22 mouse cellular contexts compared by ENCODE assay signal in genomic region chr12:37344225-37344624, GRCm38 (mm10).
DNase-seq lines count a peak whose midpoint lies in the region; ATAC-seq lines count a peak whose summit lies in the region.
"Had no signal": no experiment of that assay in that cellular context is flagged by ENCODE, and none has a peak within 500 bp of the region (broad histone marks: within the 10 kb centered on the region; RNA-seq: fewer than 3 reads in every experiment).

No protein-coding gene starts in this region.

- no peaks in the 10 kb centered on the region for H3K36me3 ChIP-seq in embryonic facial prominence, embryonic 14.5 days (ENCODE audit: control insufficient read depth, insufficient read depth, low read length)
- H3K36me3 ChIP-seq in embryonic facial prominence, embryonic 10.5 days (replicated peaks): no peaks in the 10 kb centered on the region
- H3K36me3 ChIP-seq in kidney, embryonic 15.5 days: no peaks in the 10 kb centered on the region
- H3K36me3 ChIP-seq in midbrain, embryonic 14.5 days (ENCODE audit: control insufficient read depth, insufficient read depth, low read length): no peaks in the 10 kb centered on the region
- H3K36me3 ChIP-seq in midbrain, embryonic 13.5 days: no peaks in the 10 kb centered on the region
- H3K36me3 ChIP-seq: heart, embryonic 13.5 days; limb, embryonic 15.5 days; lung, embryonic 15.5 days had no signal

- ATAC-seq in embryonic facial prominence, embryonic 14.5 days (ENCODE audit: low read depth): no peak
- no peak for ATAC-seq in kidney, embryonic 15.5 days (replicated peaks; ENCODE audit: low FRiP score)
- no peak for ATAC-seq in midbrain, embryonic 14.5 days (ENCODE audit: low FRiP score, low TSS enrichment)
- ATAC-seq in midbrain, embryonic 13.5 days: no peak

- H3K27me3 ChIP-seq in embryonic facial prominence, embryonic 14.5 days (replicated peaks; ENCODE audit: control insufficient read depth, insufficient read depth, low read length): no peaks in the 10 kb centered on the region
- H3K27me3 ChIP-seq in embryonic facial prominence, embryonic 10.5 days (replicated peaks; ENCODE audit: low read depth, poor library complexity, severe bottlenecking): no peaks in the 10 kb centered on the region
- no peaks in the 10 kb centered on the region for H3K27me3 ChIP-seq in kidney, embryonic 15.5 days
- no peaks in the 10 kb centered on the region for H3K27me3 ChIP-seq in midbrain, embryonic 14.5 days (ENCODE audit: control insufficient read depth, insufficient read depth, low read length)
- no peaks in the 10 kb centered on the region for H3K27me3 ChIP-seq in midbrain, embryonic 13.5 days
- H3K27me3 ChIP-seq: heart, embryonic 13.5 days; limb, embryonic 15.5 days; lung, embryonic 15.5 days had no signal

- no peak overlapping the region for H3K9ac ChIP-seq in embryonic facial prominence, embryonic 14.5 days (ENCODE audit: low read depth, low read length)
- no peak overlapping the region for H3K9ac ChIP-seq in kidney, embryonic 15.5 days
- no peak overlapping the region for H3K9ac ChIP-seq in midbrain, embryonic 14.5 days (replicated peaks; ENCODE audit: low read length)
- H3K9ac ChIP-seq in midbrain, embryonic 13.5 days (replicated peaks): no peak overlapping the region
- H3K9ac ChIP-seq: heart, embryonic 13.5 days; limb, embryonic 15.5 days; liver, embryonic 14.5 days; lung, embryonic 15.5 days had no signal

- DNase-seq in embryonic facial prominence, embryonic 14.5 days (ENCODE audit: low spot score): peak; percentile 64
- DNase-seq in embryonic facial prominence, embryonic 10.5 days (ENCODE audit: low spot score): no peak
- peak; percentile 33 for DNase-seq in kidney, adult 11 months
- DNase-seq in midbrain, embryonic 14.5 days: peak; percentile 11
- no peak for DNase-seq in c-Kit-positive CD71-positive TER-119-positive erythroid progenitor cells, embryonic 14.5 days (ENCODE audit: low spot score)
- no peak for DNase-seq in natural killer cell, adult 2 months (ENCODE audit: low spot score in 2 of 2)
- DNase-seq: adrenal gland, postnatal 10 days; cerebellum, adult 9-10 months; gastrocnemius, postnatal 25 days; heart, adult 2 months; heart, postnatal 14 days; right cerebral cortex, postnatal 14 days; thymus, adult 2 months; thymus, postnatal 4 days had no signal

- H3K4me2 ChIP-seq in embryonic facial prominence, embryonic 14.5 days (ENCODE audit: low read depth, low read length): no peak overlapping the region
- H3K4me2 ChIP-seq in kidney, embryonic 15.5 days: no peak overlapping the region
- H3K4me2 ChIP-seq in midbrain, embryonic 14.5 days (ENCODE audit: low read length): no peak overlapping the region
- no peak overlapping the region for H3K4me2 ChIP-seq in midbrain, embryonic 13.5 days (replicated peaks)
- H3K4me2 ChIP-seq: heart, embryonic 13.5 days; limb, embryonic 15.5 days; lung, embryonic 15.5 days; midbrain, embryonic 11.5 days had no signal

- 47% methylated on average over 5 of the region's 5 CpGs for WGBS in embryonic facial prominence, embryonic 14.5 days
- 72% methylated on average over 5 of the region's 5 CpGs for WGBS in embryonic facial prominence, embryonic 10.5 days
- WGBS in kidney, embryonic 15.5 days: 50% methylated on average over 5 of the region's 5 CpGs
- WGBS in midbrain, embryonic 14.5 days: 79% methylated on average over 5 of the region's 5 CpGs
- 80% methylated on average over 5 of the region's 5 CpGs for WGBS in midbrain, embryonic 13.5 days

- H3K4me3 ChIP-seq in embryonic facial prominence, embryonic 14.5 days (ENCODE audit: low read depth, low read length): no peak overlapping the region
- H3K4me3 ChIP-seq in embryonic facial prominence, embryonic 10.5 days: no peak overlapping the region
- no peak overlapping the region for H3K4me3 ChIP-seq in kidney, embryonic 15.5 days (replicated peaks)
- H3K4me3 ChIP-seq in midbrain, embryonic 14.5 days (replicated peaks; ENCODE audit: low read depth, low read length): no peak overlapping the region
- H3K4me3 ChIP-seq in midbrain, embryonic 13.5 days (replicated peaks): no peak overlapping the region
- H3K4me3 ChIP-seq: heart, adult 2 months; heart, embryonic 13.5 days; limb, embryonic 15.5 days; lung, embryonic 15.5 days had no signal

- H3K9me3 ChIP-seq in embryonic facial prominence, embryonic 14.5 days (ENCODE audit: control insufficient read depth, low read length): no peaks in the 10 kb centered on the region
- H3K9me3 ChIP-seq in embryonic facial prominence, embryonic 10.5 days: no peaks in the 10 kb centered on the region
- no peaks in the 10 kb centered on the region for H3K9me3 ChIP-seq in kidney, embryonic 15.5 days (replicated peaks)
- H3K9me3 ChIP-seq in midbrain, embryonic 14.5 days (ENCODE audit: control insufficient read depth, low read length): no peaks in the 10 kb centered on the region
- H3K9me3 ChIP-seq in midbrain, embryonic 13.5 days: no peaks in the 10 kb centered on the region
- H3K9me3 ChIP-seq: heart, embryonic 13.5 days; limb, embryonic 15.5 days; lung, embryonic 15.5 days had no signal

- H3K4me1 ChIP-seq in embryonic facial prominence, embryonic 14.5 days (ENCODE audit: control insufficient read depth, insufficient read depth, low read length): no peaks in the 10 kb centered on the region
- peaks cover 7% of the 10 kb centered on the region; the same call in 1 of the 2 replicates for H3K4me1 ChIP-seq in embryonic facial prominence, embryonic 10.5 days
- H3K4me1 ChIP-seq in kidney, embryonic 15.5 days: 0 out of 2 replicates have a peak, but pooled peaks cover 2% of the 10 kb centered on the region
- no peaks in the 10 kb centered on the region for H3K4me1 ChIP-seq in midbrain, embryonic 14.5 days (ENCODE audit: control insufficient read depth, insufficient read depth, low read length)
- H3K4me1 ChIP-seq in midbrain, embryonic 13.5 days (replicated peaks): no peaks in the 10 kb centered on the region
- H3K4me1 ChIP-seq: heart, embryonic 13.5 days; limb, embryonic 15.5 days; lung, embryonic 15.5 days had no signal

- no peak overlapping the region for H3K27ac ChIP-seq in embryonic facial prominence, embryonic 14.5 days (replicated peaks; ENCODE audit: low read depth, low read length)
- H3K27ac ChIP-seq in embryonic facial prominence, embryonic 10.5 days (replicated peaks): no peak overlapping the region
- no peak overlapping the region for H3K27ac ChIP-seq in kidney, embryonic 15.5 days
- H3K27ac ChIP-seq in midbrain, embryonic 14.5 days (replicated peaks; ENCODE audit: low read depth, low read length): no peak overlapping the region
- no peak overlapping the region for H3K27ac ChIP-seq in midbrain, embryonic 13.5 days
- H3K27ac ChIP-seq: heart, adult 2 months; heart, embryonic 13.5 days; limb, embryonic 15.5 days; liver, embryonic 14.5 days; lung, embryonic 15.5 days; stomach, postnatal 0 days had no signal

Comparison
In these comparisons a context has a peak if more than half of its experiments do, and no peak if none do; other contexts are left out.
1. DNase-seq: peak in embryonic facial prominence, embryonic 14.5 days (single experiment), kidney, adult 11 months (single experiment) and midbrain, embryonic 14.5 days (single experiment); none in embryonic facial prominence, embryonic 10.5 days (single experiment), c-Kit-positive CD71-positive TER-119-positive erythroid progenitor cells, embryonic 14.5 days (single experiment) and natural killer cell, adult 2 months (0 of 2).